Mouse (Mus musculus) forebrain, embryonic 10.5 days (tissue): Measurements from ENCODE around the gene Tcte3. TPM values are rescaled to one million over a fixed set of nuclear protein-coding genes. Genes with fewer than 3 reads are reported as not detected.
"Not testable (repeated sequence)": the region's sequence is repeated elsewhere in the genome, so short reads cannot be mapped to it uniquely, and the experiment has no call there.

Source experiments
- DNase-seq: peaks from one replicate; pipeline ENCODE4 v3.0.0-alpha.2; 2017; ENCODE audit warnings: low spot score; ENCODE audit errors: extremely low spot score
- H3K27ac ChIP-seq: fragments of 300-500 bp; sonication (generic); 2 replicates; pipeline ENCODE4 v1.5.1; 2016; ENCODE audit warnings: mild to moderate bottlenecking
- H3K27me3 ChIP-seq: fragments of 300-500 bp; sonication (generic); 2 replicates; pipeline ENCODE4 v1.6.1; 2016; ENCODE audit warnings: mild to moderate bottlenecking; ENCODE audit not compliant: poor library complexity, severe bottlenecking
- H3K36me3 ChIP-seq: fragments of 300-500 bp; sonication (generic); replicated peaks from 2 replicates; pipeline ENCODE4 v1.6.1; 2016; ENCODE audit warnings: mild to moderate bottlenecking, moderate library complexity
- H3K4me1 ChIP-seq: fragments of 300-500 bp; sonication (generic); 2 replicates; pipeline ENCODE4 v1.6.1; 2016
- H3K4me3 ChIP-seq: fragments of 300-500 bp; sonication (generic); 2 replicates; pipeline ENCODE4 v1.5.1; 2016; ENCODE audit warnings: mild to moderate bottlenecking, moderate library complexity
- H3K9me3 ChIP-seq: fragments of 300-500 bp; sonication (generic); 2 replicates; pipeline ENCODE4 v1.6.1; 2016; ENCODE audit warnings: mild to moderate bottlenecking, moderate library complexity
- WGBS: fragments of 180-500 bp; shearing (Covaris S2); methylation state at CpG from one replicate; pipeline ENCODE4 v1.1.7; 2016; 5-methylcytosine and 5-hydroxymethylcytosine counted together
- polyA plus RNA-seq: library from polyadenylated mRNA; unstranded; fragments of >200 nt; fragmentation: Nextera tagmentation; extraction: Ambion mirVana; gene quantifications from 2 replicates; pipeline ENCODE4 v1.2.1, GENCODE M21; 2016

The Tcte3 gene
- polyA plus RNA-seq, 1 experiment from 2014 or later = 1.0 TPM

GRCm38 (mm10) chr17:15065391-15066024 is 24.2 kb upstream of the Tcte3 start:
- Histone ChIP-seq H3K4me3 (peak overlapping the region; percentile 19; the same call in 1 of the 2 replicates), H3K9me3 (no peaks in the 10 kb centered on the region), H3K27me3 (no peaks in the 10 kb centered on the region), H3K36me3 (peaks cover 34% of the 10 kb centered on the region), H3K27ac (peak overlapping the region; percentile 80), H3K4me1 (peaks cover 16% of the 10 kb centered on the region)
- WGBS = 43% methylated on average over 13 of the region's 13 CpGs
- DNase-seq = peak; percentile 64

DNA sequence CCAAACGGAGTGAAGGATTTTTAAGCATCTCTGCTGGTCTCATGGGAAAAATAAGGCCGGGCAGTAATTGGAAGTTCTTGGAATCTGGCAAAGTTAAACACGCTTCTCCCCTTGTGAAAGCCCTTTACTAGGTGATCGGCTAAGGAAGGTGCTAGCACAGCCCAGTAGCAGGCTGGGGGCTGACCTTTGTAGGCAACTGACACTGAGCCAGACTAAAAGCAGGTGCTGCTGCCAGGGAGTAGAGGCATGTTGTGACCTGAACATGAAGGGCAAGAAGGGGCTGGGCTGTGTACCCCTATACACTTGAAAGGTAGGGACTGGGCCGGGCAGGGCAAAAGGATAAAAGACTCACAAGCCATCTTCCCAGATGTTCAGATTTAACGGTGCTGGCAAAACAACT is 19.1 kb upstream of the Tcte3 start:
- no peaks in the 10 kb centered on the region for H3K27me3 ChIP-seq
- H3K36me3 ChIP-seq = peaks cover 77% of the 10 kb centered on the region
- no peaks in the 10 kb centered on the region for H3K9me3 ChIP-seq
- H3K27ac ChIP-seq = no peak overlapping the region
- no peak overlapping the region for H3K4me3 ChIP-seq
- H3K4me1 ChIP-seq = no peaks in the 10 kb centered on the region
- 93% methylated on average over 6 of the region's 6 CpGs for whole genome bisulfite sequencing
- no peak for DNase-seq

DNA sequence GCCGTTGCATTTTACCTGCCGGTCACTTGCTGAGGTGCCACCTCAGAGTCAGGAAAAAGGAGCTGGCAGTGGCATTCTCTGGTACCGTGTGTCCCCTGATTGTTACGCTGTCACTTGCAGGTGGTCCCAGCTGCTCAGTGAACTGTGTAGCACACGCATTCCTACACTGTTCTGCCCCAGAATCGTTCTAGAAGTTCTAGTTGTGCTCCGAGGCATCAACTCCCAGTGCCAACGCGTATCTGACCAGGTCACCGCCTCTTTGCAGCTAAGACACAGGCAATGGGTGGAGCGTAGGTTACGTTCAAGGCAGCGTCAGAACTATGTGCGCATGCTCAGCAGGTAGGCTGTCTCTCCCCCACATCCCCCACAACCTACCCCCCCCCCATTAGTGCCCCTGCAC is 18.4 kb upstream of the Tcte3 start:
- no peak for DNase-seq
- no peaks in the 10 kb centered on the region for H3K9me3 ChIP-seq
- no peak overlapping the region for H3K4me3 ChIP-seq
- peaks cover 84% of the 10 kb centered on the region for H3K36me3 ChIP-seq
- no peaks in the 10 kb centered on the region for H3K4me1 ChIP-seq
- no peak overlapping the region for H3K27ac ChIP-seq
- H3K27me3 ChIP-seq = no peaks in the 10 kb centered on the region
- WGBS = 96% methylated on average over 14 of the region's 14 CpGs

GRCm38 (mm10) chr17:15058161-15058591 is 16.9 kb upstream of the Tcte3 start:
- no peaks in the 10 kb centered on the region for H3K9me3 ChIP-seq
- peaks cover 77% of the 10 kb centered on the region for H3K36me3 ChIP-seq
- no peaks in the 10 kb centered on the region for H3K27me3 ChIP-seq
- no peak for DNase-seq
- no peak overlapping the region for H3K4me3 ChIP-seq
- no peak overlapping the region for H3K27ac ChIP-seq
- 92% methylated on average over 5 of the region's 5 CpGs for WGBS
- no peaks in the 10 kb centered on the region for H3K4me1 ChIP-seq

DNA sequence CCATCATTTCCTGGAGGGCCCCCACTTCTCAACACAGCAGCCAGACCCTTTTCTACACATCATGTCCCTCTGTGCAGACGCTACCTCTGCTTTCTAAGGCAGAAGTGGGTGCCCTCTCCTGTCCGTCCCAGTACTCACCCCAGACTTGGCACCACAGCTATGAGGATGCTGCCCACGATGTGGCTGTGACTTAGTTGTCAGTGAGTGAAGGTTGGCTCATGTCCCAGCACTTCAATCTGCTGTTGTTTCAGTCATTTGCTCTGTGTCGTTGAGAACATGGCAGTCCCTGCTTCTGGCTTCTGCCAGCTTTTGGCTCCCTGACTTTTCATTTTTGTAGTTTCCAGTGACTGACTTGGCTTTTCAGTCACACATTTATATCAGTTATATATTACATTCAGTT is 14.6 kb upstream of the Tcte3 start:
- no peaks in the 10 kb centered on the region for H3K4me1 ChIP-seq
- peaks cover 54% of the 10 kb centered on the region for H3K36me3 ChIP-seq
- DNase-seq = no peak
- no peaks in the 10 kb centered on the region for H3K9me3 ChIP-seq
- H3K27ac ChIP-seq = no peak overlapping the region
- 88% methylated on average over 4 of the region's 4 CpGs for WGBS
- no peak overlapping the region for H3K4me3 ChIP-seq
- H3K27me3 ChIP-seq = no peaks in the 10 kb centered on the region

- not testable (repeated sequence) for H3K4me1 ChIP-seq, H3K27me3 ChIP-seq, H3K9me3 ChIP-seq, H3K4me3 ChIP-seq, H3K27ac ChIP-seq, DNase-seq
- H3K36me3 ChIP-seq = peaks cover 36% of the 10 kb centered on the region
- 88% methylated on average over 13 of the region's 13 CpGs for WGBS
Observed at GRCm38 (mm10) chr17:15053829-15054200, 12.5 kb upstream of the Tcte3 start.

GRCm38 (mm10) chr17:15053183-15053828 is 12.0 kb upstream of the Tcte3 start:
- not testable (repeated sequence) for H3K27ac ChIP-seq, H3K4me1 ChIP-seq, H3K4me3 ChIP-seq, H3K9me3 ChIP-seq, DNase-seq, H3K27me3 ChIP-seq
- WGBS = 97% methylated on average over 6 of the region's 8 CpGs
- peaks cover 31% of the 10 kb centered on the region for H3K36me3 ChIP-seq

DNA sequence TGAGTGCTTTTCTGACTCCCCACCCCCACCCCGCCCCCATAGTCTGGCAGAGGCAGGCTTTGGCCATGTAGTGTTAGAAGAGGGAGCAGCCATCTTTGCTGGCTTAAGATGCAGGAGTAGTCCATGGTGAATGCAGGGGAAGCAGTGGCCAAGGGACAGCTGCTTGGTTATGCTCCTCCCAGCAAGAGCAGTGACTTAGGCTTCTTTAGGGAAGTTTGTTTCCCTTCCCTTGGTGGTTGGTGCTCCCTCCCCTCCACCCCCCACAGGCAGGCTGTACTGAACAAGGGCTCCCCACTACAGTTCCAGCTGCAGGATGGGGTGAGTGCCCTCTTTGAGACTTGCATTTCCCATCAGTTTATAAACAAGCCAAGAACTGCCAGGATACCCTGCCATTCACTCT is 11.5 kb upstream of the Tcte3 start:
- not testable (repeated sequence) for H3K27me3 ChIP-seq, H3K27ac ChIP-seq, H3K4me1 ChIP-seq, H3K9me3 ChIP-seq, DNase-seq, H3K4me3 ChIP-seq
- WGBS = 54% methylated on average over 1 of the region's 1 CpGs
- peaks cover 25% of the 10 kb centered on the region for H3K36me3 ChIP-seq

DNA sequence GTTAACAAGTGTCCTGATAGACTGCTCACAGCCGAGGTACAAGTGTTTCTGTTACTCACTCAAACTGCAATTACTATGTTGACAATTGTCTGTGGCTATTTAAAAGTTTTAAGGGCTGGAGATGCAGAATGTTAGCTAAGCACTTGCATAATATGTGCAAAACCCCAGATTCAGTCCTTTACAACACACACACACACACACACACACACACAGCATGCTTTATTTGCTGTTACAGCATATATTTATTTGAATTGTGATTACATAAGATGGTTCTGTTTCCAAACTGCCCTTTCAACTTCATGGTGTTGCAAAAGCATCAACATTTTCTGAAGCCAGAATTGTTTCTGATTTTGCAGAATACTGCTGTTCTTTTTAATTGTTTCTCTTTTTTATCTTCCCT is 9.1 kb upstream of the Tcte3 start:
- DNase-seq, H3K36me3 ChIP-seq, H3K27me3 ChIP-seq, H3K4me1 ChIP-seq, H3K27ac ChIP-seq, H3K4me3 ChIP-seq, H3K9me3 ChIP-seq: not testable (repeated sequence)
- WGBS = no CpG with 5 or more reads among the region's 1 CpGs

DNA sequence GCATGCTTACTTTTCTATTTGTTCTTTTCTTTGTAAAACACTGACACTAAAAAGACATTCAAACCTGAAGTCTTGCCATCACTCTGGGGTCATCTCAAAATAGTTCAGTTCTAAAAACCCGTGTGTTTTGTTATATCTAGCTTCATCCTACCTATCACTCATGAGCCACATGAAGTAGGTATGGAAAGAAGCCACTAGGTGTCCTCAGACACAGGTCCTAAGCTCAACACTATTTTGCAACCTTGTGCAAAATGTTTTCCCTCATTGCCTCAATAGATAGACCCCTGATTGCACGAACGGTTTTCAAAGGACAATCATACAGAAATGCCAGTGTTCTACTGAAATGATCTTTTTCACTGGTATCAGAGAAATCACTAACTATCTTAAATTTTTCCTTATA is 833 bp downstream of the Tcte3 start:
- H3K4me3 ChIP-seq, H3K27me3 ChIP-seq: not testable (repeated sequence)
- no CpG with 5 or more reads among the region's 3 CpGs for WGBS

DNA sequence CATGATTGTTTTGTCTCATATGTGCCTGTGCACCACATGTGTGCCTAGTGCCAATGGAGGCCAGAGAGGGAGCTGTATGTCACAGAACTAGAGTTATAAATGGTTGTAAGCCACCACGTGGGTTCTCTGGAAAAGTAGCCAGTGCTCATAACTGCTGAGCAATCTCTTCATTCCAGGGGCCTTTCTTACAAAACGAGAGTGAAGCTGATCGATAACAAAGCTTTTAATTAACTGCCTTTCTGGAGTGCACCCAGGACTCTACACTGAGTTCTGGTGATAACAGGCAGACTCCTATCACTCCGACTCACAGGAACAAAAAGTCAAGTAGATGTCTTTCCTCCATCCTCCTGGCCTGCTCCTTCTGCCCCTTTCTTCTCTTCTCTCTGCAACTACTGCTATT is 9.9 kb downstream of the Tcte3 start:
- WGBS = no CpG with 5 or more reads among the region's 4 CpGs
- not testable (repeated sequence) for H3K27ac ChIP-seq, H3K9me3 ChIP-seq, H3K4me1 ChIP-seq, DNase-seq, H3K4me3 ChIP-seq, H3K36me3 ChIP-seq, H3K27me3 ChIP-seq

More for the DNA sequence above, 833 bp downstream of the Tcte3 start:
- H3K27ac ChIP-seq, H3K36me3 ChIP-seq, H3K9me3 ChIP-seq, H3K4me1 ChIP-seq, DNase-seq: not testable (repeated sequence)

- H3K27ac ChIP-seq, H3K4me1 ChIP-seq, H3K36me3 ChIP-seq, H3K27me3 ChIP-seq, H3K4me3 ChIP-seq, H3K9me3 ChIP-seq, DNase-seq: not testable (repeated sequence)
- no CpG with 5 or more reads among the region's 6 CpGs for WGBS
Observed at GRCm38 (mm10) chr17:15025513-15025912, 15.8 kb downstream of the Tcte3 start.

DNA sequence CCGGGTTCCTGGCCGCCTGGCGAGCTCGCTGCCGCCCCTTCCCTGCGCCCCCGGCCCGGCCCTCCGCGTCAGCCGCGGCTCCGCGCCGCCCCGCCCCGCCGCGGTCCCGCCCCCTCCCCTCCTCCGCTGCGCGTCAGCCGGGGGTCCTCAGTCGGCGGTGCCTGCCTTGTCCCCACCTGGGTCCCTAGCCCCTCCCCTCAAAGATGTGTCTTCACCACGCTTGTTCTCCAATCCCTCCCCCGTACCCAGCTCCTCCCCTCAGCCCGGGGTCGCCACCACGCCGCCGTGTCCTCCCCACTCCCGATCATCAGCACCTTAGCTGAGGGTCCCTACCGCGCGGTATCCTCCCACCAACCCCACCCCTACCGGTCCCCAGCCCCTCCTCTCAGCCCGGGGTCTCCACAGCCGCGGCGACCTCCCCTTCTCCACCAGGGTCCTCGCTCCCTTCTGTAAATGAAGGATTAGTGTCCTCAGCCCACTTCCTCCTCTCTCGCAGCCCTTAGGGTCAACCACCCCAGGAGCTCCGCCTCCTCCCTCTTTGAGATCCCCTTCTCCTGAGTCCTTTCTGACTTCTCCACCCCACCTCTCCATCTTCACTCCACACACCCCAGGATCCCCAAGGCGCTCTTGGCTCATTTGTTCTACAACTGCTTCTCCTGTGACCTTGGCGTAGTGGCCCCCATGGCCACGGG is 16.6 kb downstream of the Tcte3 start:
- no CpG with 5 or more reads among the region's 48 CpGs for WGBS
- not testable (repeated sequence) for DNase-seq, H3K4me3 ChIP-seq, H3K4me1 ChIP-seq, H3K27me3 ChIP-seq, H3K27ac ChIP-seq, H3K9me3 ChIP-seq, H3K36me3 ChIP-seq
